Mouse (Mus musculus): ENCODE measurements around the gene Sobp. TPM values are rescaled to one million over a fixed set of nuclear protein-coding genes. Genes with fewer than 3 reads are reported as not detected.

The Sobp gene
- total and polyA plus RNA-seq, 3 experiments, result under 0.01 TPM; not detected in 2

DNA sequence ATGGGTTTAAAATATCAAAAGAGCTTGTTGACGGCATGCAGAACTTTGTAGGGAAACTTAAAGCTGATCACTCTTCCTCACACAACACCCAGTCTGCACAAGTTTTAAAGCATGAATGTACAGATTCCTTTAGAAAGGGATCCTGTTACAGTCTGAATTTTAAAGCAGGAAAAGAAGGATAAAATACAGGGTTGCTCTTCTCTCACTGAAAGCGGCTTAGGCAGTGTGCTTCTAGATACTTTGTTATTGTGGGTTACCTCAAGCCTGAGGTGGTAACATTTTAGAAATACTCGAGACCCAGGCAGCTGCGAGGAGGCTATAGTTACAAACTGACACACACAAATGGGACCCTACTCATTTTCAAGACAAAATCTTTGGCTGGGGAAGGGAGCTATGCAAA is 160.0 kb downstream of the Sobp start:
- H3K4me3 ChIP-seq (ENCODE audit: low read depth, low read length), result no peak overlapping the region
- no peaks in the 10 kb centered on the region for H3K36me3 ChIP-seq (replicated peaks)
- 0 out of 2 replicates have a peak, but pooled peaks cover 4% of the 10 kb centered on the region for H3K27me3 ChIP-seq (ENCODE audit: insufficient read depth, low read length)
- no peaks in the 10 kb centered on the region for H3K9me3 ChIP-seq (replicated peaks)
- ATAC-seq (ENCODE audit: extremely low read depth, insufficient number of reproducible peaks, low FRiP score, poor library complexity, severe bottlenecking), result no peak
- TF ChIP-seq GATA1 (IDR thresholded peaks at IDR 0.05; ENCODE audit: borderline replicate concordance, low read length) (no peak), TAL1 (conservative IDR thresholded peaks at IDR 0.05; ENCODE audit: low read depth, low read length) (no peak), POLR2AphosphoS5 (IDR thresholded peaks at IDR 0.05; ENCODE audit: insufficient replicate concordance, low read depth, low read length) (no peak), CTCF (IDR thresholded peaks at IDR 0.05; ENCODE audit: low read depth, low read length) (no peak), GATA2 (IDR thresholded peaks at IDR 0.05; ENCODE audit: borderline replicate concordance, low read depth, low read length) (no peak)
- DNase-seq (ENCODE audit: low spot score), result no peak
- no peaks in the 10 kb centered on the region for H3K4me1 ChIP-seq (ENCODE audit: insufficient read depth, low read depth, low read length)

- Histone ChIP-seq H3K4me3 (ENCODE audit: low read depth, low read length) (no peak overlapping the region), H3K36me3 (replicated peaks) (no peaks in the 10 kb centered on the region), H3K9me3 (replicated peaks) (no peaks in the 10 kb centered on the region), H3K27me3 (ENCODE audit: insufficient read depth, low read length) (0 out of 2 replicates have a peak, but pooled peaks cover 4% of the 10 kb centered on the region), H3K4me1 (ENCODE audit: insufficient read depth, low read depth, low read length) (no peaks in the 10 kb centered on the region)
- no peak for ATAC-seq (ENCODE audit: extremely low read depth, insufficient number of reproducible peaks, low FRiP score, poor library complexity, severe bottlenecking)
- DNase-seq (ENCODE audit: low spot score), result no peak
- TF ChIP-seq CTCF (IDR thresholded peaks at IDR 0.05; ENCODE audit: low read depth, low read length), result no peak
- TF ChIP-seq POLR2AphosphoS5 (IDR thresholded peaks at IDR 0.05; ENCODE audit: insufficient replicate concordance, low read depth, low read length), result no peak
- TF ChIP-seq GATA1 (IDR thresholded peaks at IDR 0.05; ENCODE audit: borderline replicate concordance, low read length), result no peak
- TF ChIP-seq GATA2 (IDR thresholded peaks at IDR 0.05; ENCODE audit: borderline replicate concordance, low read depth, low read length), result no peak
- TF ChIP-seq TAL1 (conservative IDR thresholded peaks at IDR 0.05; ENCODE audit: low read depth, low read length), result no peak
These were observed 166.2 kb downstream of the Sobp start for GRCm38 (mm10) chr10:43008116-43008515.

DNA sequence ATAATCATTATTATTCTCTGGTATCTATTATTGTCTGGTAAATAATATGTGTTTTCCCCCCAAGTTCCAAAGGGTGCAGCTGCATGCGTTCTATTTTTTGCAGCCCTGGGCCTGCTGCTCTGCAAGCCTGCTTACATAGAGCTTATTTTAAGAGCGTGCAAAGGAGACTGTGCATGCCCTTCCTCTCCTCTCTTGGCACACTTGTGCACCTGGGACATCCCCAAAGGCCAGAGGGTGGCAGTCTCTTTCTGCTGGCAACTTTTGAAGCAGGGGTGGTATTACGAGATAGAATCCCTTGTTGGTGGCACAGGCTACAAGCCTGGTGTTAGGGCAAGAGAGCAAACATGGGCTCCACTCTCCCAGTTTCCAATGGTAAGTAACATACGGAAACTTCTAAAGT is 167.8 kb downstream of the Sobp start:
- Histone ChIP-seq H3K36me3 (replicated peaks) (no peaks in the 10 kb centered on the region), H3K4me3 (ENCODE audit: low read depth, low read length) (no peak overlapping the region), H3K27me3 (ENCODE audit: insufficient read depth, low read length) (0 out of 2 replicates have a peak, but pooled peaks cover 4% of the 10 kb centered on the region), H3K9me3 (replicated peaks) (no peaks in the 10 kb centered on the region), H3K4me1 (ENCODE audit: insufficient read depth, low read depth, low read length) (no peaks in the 10 kb centered on the region)
- TF ChIP-seq GATA2 (IDR thresholded peaks at IDR 0.05; ENCODE audit: borderline replicate concordance, low read depth, low read length) (no peak), POLR2AphosphoS5 (IDR thresholded peaks at IDR 0.05; ENCODE audit: insufficient replicate concordance, low read depth, low read length) (no peak), CTCF (IDR thresholded peaks at IDR 0.05; ENCODE audit: low read depth, low read length) (no peak), TAL1 (conservative IDR thresholded peaks at IDR 0.05; ENCODE audit: low read depth, low read length) (no peak), GATA1 (IDR thresholded peaks at IDR 0.05; ENCODE audit: borderline replicate concordance, low read length) (no peak)
- no peak for ATAC-seq (ENCODE audit: extremely low read depth, insufficient number of reproducible peaks, low FRiP score, poor library complexity, severe bottlenecking)
- no peak for DNase-seq (ENCODE audit: low spot score)

DNA sequence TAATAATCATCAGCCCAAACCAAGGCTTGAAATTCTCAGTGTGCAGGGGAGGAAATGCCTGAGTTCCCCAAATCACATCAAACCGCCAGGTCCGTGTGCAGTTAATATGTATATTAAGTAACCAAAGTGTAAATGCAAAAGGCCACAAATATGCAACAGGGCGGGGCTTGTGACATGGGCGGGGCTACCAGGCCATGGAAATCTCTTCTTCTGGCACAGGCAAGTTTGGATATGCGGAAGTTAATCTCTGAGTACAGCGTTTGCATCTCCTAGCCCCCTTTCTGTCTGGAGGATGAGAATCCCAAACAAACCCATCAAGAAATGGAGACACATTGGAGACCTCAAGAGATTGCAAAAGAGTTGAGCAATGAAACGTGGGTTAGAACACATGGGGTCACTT is 168.7 kb downstream of the Sobp start:
- no peak for ATAC-seq (ENCODE audit: extremely low read depth, insufficient number of reproducible peaks, low FRiP score, poor library complexity, severe bottlenecking)
- H3K9me3 ChIP-seq (replicated peaks), result no peaks in the 10 kb centered on the region
- TF ChIP-seq CTCF (IDR thresholded peaks at IDR 0.05; ENCODE audit: low read depth, low read length), result no peak
- TF ChIP-seq GATA2 (IDR thresholded peaks at IDR 0.05; ENCODE audit: borderline replicate concordance, low read depth, low read length), result no peak
- TF ChIP-seq POLR2AphosphoS5 (IDR thresholded peaks at IDR 0.05; ENCODE audit: insufficient replicate concordance, low read depth, low read length), result no peak
- no peak for TF ChIP-seq TAL1 (conservative IDR thresholded peaks at IDR 0.05; ENCODE audit: low read depth, low read length)
- TF ChIP-seq GATA1 (IDR thresholded peaks at IDR 0.05; ENCODE audit: borderline replicate concordance, low read length), result no peak
- no peaks in the 10 kb centered on the region for H3K4me1 ChIP-seq (ENCODE audit: insufficient read depth, low read depth, low read length)
- H3K4me3 ChIP-seq (ENCODE audit: low read depth, low read length), result no peak overlapping the region
- 0 out of 2 replicates have a peak, but pooled peaks cover 4% of the 10 kb centered on the region for H3K27me3 ChIP-seq (ENCODE audit: insufficient read depth, low read length)
- no peaks in the 10 kb centered on the region for H3K36me3 ChIP-seq (replicated peaks)
- DNase-seq (ENCODE audit: low spot score), result no peak

DNA sequence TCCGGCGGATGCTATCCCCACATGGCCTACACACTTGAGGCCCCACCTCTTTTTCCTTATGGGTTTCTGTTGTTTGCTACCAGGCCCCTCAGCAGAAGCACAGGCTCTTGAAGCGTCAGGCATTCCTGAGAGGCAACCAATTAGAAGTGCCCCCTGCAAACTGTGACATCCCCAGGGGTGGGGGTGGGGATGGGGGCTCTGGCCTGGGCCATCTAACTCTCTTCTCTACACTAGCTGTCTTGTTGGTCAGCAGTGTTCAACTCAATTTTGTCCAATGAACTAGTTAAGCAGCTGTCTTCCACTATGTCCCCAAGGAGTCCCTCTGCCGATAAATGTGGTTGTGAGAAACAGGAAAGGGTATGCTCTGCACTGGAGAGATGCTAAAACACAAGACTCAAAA is 169.3 kb downstream of the Sobp start:
- no peak overlapping the region for H3K4me3 ChIP-seq (ENCODE audit: low read depth, low read length)
- no peaks in the 10 kb centered on the region for H3K27me3 ChIP-seq (ENCODE audit: insufficient read depth, low read length)
- no peak for TF ChIP-seq POLR2AphosphoS5 (IDR thresholded peaks at IDR 0.05; ENCODE audit: insufficient replicate concordance, low read depth, low read length)
- TF ChIP-seq GATA2 (IDR thresholded peaks at IDR 0.05; ENCODE audit: borderline replicate concordance, low read depth, low read length), result no peak
- TF ChIP-seq CTCF (IDR thresholded peaks at IDR 0.05; ENCODE audit: low read depth, low read length), result no peak
- no peak for TF ChIP-seq GATA1 (IDR thresholded peaks at IDR 0.05; ENCODE audit: borderline replicate concordance, low read length)
- TF ChIP-seq TAL1 (conservative IDR thresholded peaks at IDR 0.05; ENCODE audit: low read depth, low read length), result no peak

DNA sequence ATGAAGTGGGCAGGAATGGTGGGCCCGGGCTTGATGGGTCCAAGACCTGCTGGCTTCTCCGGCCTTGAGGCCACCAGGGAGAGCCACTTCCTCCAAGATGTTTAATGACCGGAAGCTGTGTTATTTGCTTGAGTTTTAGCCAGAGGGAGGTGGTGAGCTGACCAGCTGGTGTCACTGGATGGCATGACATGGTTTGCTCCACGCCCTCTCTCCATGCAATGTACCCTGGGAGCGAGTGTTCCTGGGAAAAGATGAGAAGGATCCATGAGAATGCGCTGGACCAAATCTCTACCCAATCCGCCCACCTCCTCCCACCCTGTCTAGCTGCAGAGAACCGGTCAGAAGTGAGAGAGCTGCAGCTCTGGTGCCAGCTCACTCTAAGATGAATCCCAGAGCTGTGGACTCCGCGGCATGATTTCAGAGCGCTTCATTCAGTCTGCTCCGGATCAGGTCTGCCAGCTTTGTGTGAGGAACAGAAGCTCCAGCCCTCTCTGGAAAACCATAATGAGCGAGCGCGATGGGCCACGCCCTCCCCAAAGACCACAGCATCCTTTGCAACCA is 170.1 kb downstream of the Sobp start:
- TF ChIP-seq TAL1 (conservative IDR thresholded peaks at IDR 0.05; ENCODE audit: low read depth, low read length) (no peak), GATA2 (IDR thresholded peaks at IDR 0.05; ENCODE audit: borderline replicate concordance, low read depth, low read length) (no peak), GATA1 (IDR thresholded peaks at IDR 0.05; ENCODE audit: borderline replicate concordance, low read length) (no peak), CTCF (IDR thresholded peaks at IDR 0.05; ENCODE audit: low read depth, low read length) (no peak), POLR2AphosphoS5 (IDR thresholded peaks at IDR 0.05; ENCODE audit: insufficient replicate concordance, low read depth, low read length) (no peak)
- no peak for DNase-seq (ENCODE audit: low spot score)
- no peaks in the 10 kb centered on the region for H3K9me3 ChIP-seq (replicated peaks)

More for the DNA sequence above, 169.3 kb downstream of the Sobp start:
- no peak for ATAC-seq (ENCODE audit: extremely low read depth, insufficient number of reproducible peaks, low FRiP score, poor library complexity, severe bottlenecking)
- DNase-seq (ENCODE audit: low spot score), result no peak
- no peaks in the 10 kb centered on the region for H3K36me3 ChIP-seq (replicated peaks)
- H3K4me1 ChIP-seq (ENCODE audit: insufficient read depth, low read depth, low read length), result no peaks in the 10 kb centered on the region
- no peaks in the 10 kb centered on the region for H3K9me3 ChIP-seq (replicated peaks)

More for the DNA sequence above, 170.1 kb downstream of the Sobp start:
- no peaks in the 10 kb centered on the region for H3K4me1 ChIP-seq (ENCODE audit: insufficient read depth, low read depth, low read length)
- ATAC-seq (ENCODE audit: extremely low read depth, insufficient number of reproducible peaks, low FRiP score, poor library complexity, severe bottlenecking), result no peak
- no peaks in the 10 kb centered on the region for H3K36me3 ChIP-seq (replicated peaks)
- no peak overlapping the region for H3K4me3 ChIP-seq (ENCODE audit: low read depth, low read length)
- no peaks in the 10 kb centered on the region for H3K27me3 ChIP-seq (ENCODE audit: insufficient read depth, low read length)
